Mouse (Mus musculus) retina, adult 2 months (tissue): ENCODE measurements around the gene Ube2cbp.

Experiments used
- DNase-seq: peaks from one replicate; pipeline ENCODE4 v3.0.0-alpha.2; 2012; ENCODE audit warnings: low read depth, low spot score

Ube2cbp gene

GRCm38 (mm10) chr9:86464151-86465105 is at the start of gene Ube2cbp:
Gene Ube2cbp, minus strand, starts transcription at chr9:86464950.
- DNase-seq, result peak; percentile 84

- no peak for DNase-seq
Measured at GRCm38 (mm10) chr9:86514390-86514789, 49.6 kb upstream of the Ube2cbp start.

GRCm38 (mm10) chr9:86513733-86514132 is 49.0 kb upstream of the Ube2cbp start:
- no peak for DNase-seq

- no peak for DNase-seq
Measured at GRCm38 (mm10) chr9:86507437-86507836, 42.7 kb upstream of the Ube2cbp start.

- no peak for DNase-seq
Measured at GRCm38 (mm10) chr9:86499083-86499482, 34.3 kb upstream of the Ube2cbp start.

- DNase-seq, result no peak
Measured at GRCm38 (mm10) chr9:86496261-86496660, 31.5 kb upstream of the Ube2cbp start.

- DNase-seq, result no peak
Measured at GRCm38 (mm10) chr9:86491740-86492139, 27.0 kb upstream of the Ube2cbp start.

- DNase-seq, result no peak
Measured at GRCm38 (mm10) chr9:86482236-86482635, 17.5 kb upstream of the Ube2cbp start.

- DNase-seq, result no peak
Measured at GRCm38 (mm10) chr9:86478414-86479093, 13.8 kb upstream of the Ube2cbp start.

GRCm38 (mm10) chr9:86476763-86477162 is 12.0 kb upstream of the Ube2cbp start:
- no peak for DNase-seq

GRCm38 (mm10) chr9:86475956-86476355 is 11.2 kb upstream of the Ube2cbp start:
- no peak for DNase-seq

GRCm38 (mm10) chr9:86466990-86467870 is 2.5 kb upstream of the Ube2cbp start, which contains the start of gene Dop1a:
Gene Dop1a, plus strand, starts transcription at chr9:86467154.
- DNase-seq, result peak; percentile 80

- no peak for DNase-seq
Measured at GRCm38 (mm10) chr9:86453626-86454025, 11.1 kb downstream of the Ube2cbp start.

- DNase-seq, result no peak
Measured at GRCm38 (mm10) chr9:86451617-86452016, 13.1 kb downstream of the Ube2cbp start.

- DNase-seq, result no peak
Measured at GRCm38 (mm10) chr9:86451094-86451493, 13.7 kb downstream of the Ube2cbp start.

- DNase-seq, result peak; percentile 67
Measured at GRCm38 (mm10) chr9:86449581-86449980, 15.2 kb downstream of the Ube2cbp start.

GRCm38 (mm10) chr9:86447431-86447830 is 17.3 kb downstream of the Ube2cbp start:
- no peak for DNase-seq

- no peak for DNase-seq
Measured at GRCm38 (mm10) chr9:86446847-86447246, 17.9 kb downstream of the Ube2cbp start.

GRCm38 (mm10) chr9:86442248-86442647 is 22.5 kb downstream of the Ube2cbp start:
- no peak for DNase-seq

- DNase-seq, result no peak
Measured at GRCm38 (mm10) chr9:86438337-86439009, 26.3 kb downstream of the Ube2cbp start.

GRCm38 (mm10) chr9:86436608-86437007 is 28.1 kb downstream of the Ube2cbp start:
- no peak for DNase-seq
